Mouse (Mus musculus): Measurements from ENCODE around the gene Galnt17. TPM values are rescaled to one million over a fixed set of nuclear protein-coding genes. Genes with fewer than 3 reads are reported as not detected.

The Galnt17 gene
- polyA plus RNA-seq, 1 experiment = 0.44 TPM

DNA sequence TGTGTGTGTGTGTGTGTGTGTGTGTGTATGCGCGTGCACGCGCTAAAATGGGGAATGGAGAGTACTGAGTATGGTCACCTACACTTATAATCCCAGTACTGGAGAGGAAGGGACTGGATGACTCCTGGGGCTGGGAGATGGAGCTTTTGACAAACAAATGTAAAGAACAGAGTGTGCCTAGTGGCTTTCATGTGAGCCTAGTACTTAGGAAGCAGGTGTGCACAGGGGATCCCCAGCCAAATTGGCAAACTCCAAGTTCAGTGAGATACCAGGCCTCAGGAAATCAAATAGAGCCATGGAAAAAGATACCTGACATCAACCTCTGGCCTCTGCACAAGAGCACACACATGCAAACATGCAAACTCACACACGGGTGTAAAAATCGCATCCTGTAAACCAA is 61.7 kb downstream of the Galnt17 start:
- Histone ChIP-seq H3K27ac (ENCODE audit: insufficient read depth, low read depth, low read length) (no peak overlapping the region), H3K4me1 (ENCODE audit: control insufficient read depth, insufficient read depth, insufficient read length, low read length) (no peaks in the 10 kb centered on the region), H3K36me3 (ENCODE audit: control insufficient read depth, insufficient read depth, low read length) (no peaks in the 10 kb centered on the region), H3K4me3 (ENCODE audit: low read depth, low read length) (no peak overlapping the region), H3K27me3 (ENCODE audit: control insufficient read depth, insufficient read depth, low read length) (no peaks in the 10 kb centered on the region)
- WGBS = 93% methylated on average over 6 of the region's 6 CpGs
- no peak for TF ChIP-seq POLR2A (IDR thresholded peaks at IDR 0.05; ENCODE audit: low read depth, low read length)
- TF ChIP-seq CTCF (IDR thresholded peaks at IDR 0.05; ENCODE audit: extremely low read depth, insufficient read length, insufficient replicate concordance, low read depth, low read length) = no peak

GRCm38 (mm10) chr5:131241689-131242088 is 66.6 kb downstream of the Galnt17 start:
- Histone ChIP-seq H3K4me1 (ENCODE audit: control insufficient read depth, insufficient read depth, insufficient read length, low read length) (no peaks in the 10 kb centered on the region), H3K36me3 (ENCODE audit: control insufficient read depth, insufficient read depth, low read length) (no peaks in the 10 kb centered on the region), H3K27me3 (ENCODE audit: control insufficient read depth, insufficient read depth, low read length) (no peaks in the 10 kb centered on the region; the same call in 1 of the 2 replicates), H3K4me3 (ENCODE audit: low read depth, low read length) (no peak overlapping the region), H3K27ac (ENCODE audit: insufficient read depth, low read depth, low read length) (no peak overlapping the region)
- TF ChIP-seq POLR2A (IDR thresholded peaks at IDR 0.05; ENCODE audit: low read depth, low read length) (no peak), CTCF (IDR thresholded peaks at IDR 0.05; ENCODE audit: extremely low read depth, insufficient read length, insufficient replicate concordance, low read depth, low read length) (no peak)
- 75% methylated on average over 4 of the region's 4 CpGs for WGBS

DNA sequence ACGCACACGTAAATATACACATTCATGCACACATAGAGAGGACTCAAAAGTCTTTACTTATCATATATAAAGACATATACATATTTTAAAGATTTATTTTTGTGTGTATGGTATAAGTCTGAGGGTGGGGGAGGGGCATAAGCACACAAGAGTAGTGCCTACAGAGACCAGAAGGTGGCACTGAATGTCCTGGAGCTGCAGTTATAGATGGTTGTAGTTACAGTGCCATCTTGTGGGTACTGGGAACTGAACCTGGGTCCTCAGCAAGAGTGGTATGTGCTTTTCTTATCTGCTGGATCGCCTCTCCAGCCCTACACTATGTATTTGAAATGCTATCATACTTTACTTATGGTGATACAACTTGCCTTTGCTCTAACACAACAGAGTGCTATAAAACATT is 68.5 kb downstream of the Galnt17 start:
- no peak overlapping the region for H3K27ac ChIP-seq (ENCODE audit: insufficient read depth, low read depth, low read length)
- no peaks in the 10 kb centered on the region; the same call in 1 of the 2 replicates for H3K27me3 ChIP-seq (ENCODE audit: control insufficient read depth, insufficient read depth, low read length)
- TF ChIP-seq CTCF (IDR thresholded peaks at IDR 0.05; ENCODE audit: extremely low read depth, insufficient read length, insufficient replicate concordance, low read depth, low read length) (no peak), POLR2A (IDR thresholded peaks at IDR 0.05; ENCODE audit: low read depth, low read length) (no peak)
- WGBS = 92% methylated on average over 3 of the region's 3 CpGs
- no peaks in the 10 kb centered on the region for H3K4me1 ChIP-seq (ENCODE audit: control insufficient read depth, insufficient read depth, insufficient read length, low read length)
- no peak overlapping the region for H3K4me3 ChIP-seq (ENCODE audit: low read depth, low read length)
- no peaks in the 10 kb centered on the region for H3K36me3 ChIP-seq (ENCODE audit: control insufficient read depth, insufficient read depth, low read length)

DNA sequence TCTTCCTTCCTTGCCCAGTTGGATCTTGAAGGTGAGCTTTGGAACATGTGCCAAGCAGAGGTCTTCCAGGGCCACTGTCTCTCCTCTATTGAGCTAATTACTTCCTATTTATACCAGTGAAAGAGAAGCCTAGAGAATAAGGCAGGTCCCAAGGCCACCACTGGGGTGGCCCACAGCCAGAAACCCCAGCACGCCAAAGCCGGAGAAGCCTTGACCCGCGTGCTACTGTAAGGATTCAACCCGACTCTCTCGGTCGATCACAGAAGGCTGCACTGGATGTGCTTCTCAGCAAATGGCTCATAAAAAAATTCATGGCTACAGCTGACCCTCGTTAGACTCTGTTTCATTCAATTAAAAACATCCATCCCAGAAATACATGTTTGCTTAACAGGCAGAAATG is 71.4 kb downstream of the Galnt17 start:
- H3K27me3 ChIP-seq (ENCODE audit: control insufficient read depth, insufficient read depth, low read length) = no peaks in the 10 kb centered on the region; the same call in 1 of the 2 replicates
- no peak for TF ChIP-seq POLR2A (IDR thresholded peaks at IDR 0.05; ENCODE audit: low read depth, low read length)
- TF ChIP-seq CTCF (IDR thresholded peaks at IDR 0.05; ENCODE audit: extremely low read depth, insufficient read length, insufficient replicate concordance, low read depth, low read length) = no peak
- no peaks in the 10 kb centered on the region for H3K36me3 ChIP-seq (ENCODE audit: control insufficient read depth, insufficient read depth, low read length)
- 88% methylated on average over 8 of the region's 8 CpGs for WGBS
- H3K27ac ChIP-seq (ENCODE audit: insufficient read depth, low read depth, low read length) = no peak overlapping the region
- H3K4me3 ChIP-seq (ENCODE audit: low read depth, low read length) = no peak overlapping the region
- H3K4me1 ChIP-seq (ENCODE audit: control insufficient read depth, insufficient read depth, insufficient read length, low read length) = no peaks in the 10 kb centered on the region

DNA sequence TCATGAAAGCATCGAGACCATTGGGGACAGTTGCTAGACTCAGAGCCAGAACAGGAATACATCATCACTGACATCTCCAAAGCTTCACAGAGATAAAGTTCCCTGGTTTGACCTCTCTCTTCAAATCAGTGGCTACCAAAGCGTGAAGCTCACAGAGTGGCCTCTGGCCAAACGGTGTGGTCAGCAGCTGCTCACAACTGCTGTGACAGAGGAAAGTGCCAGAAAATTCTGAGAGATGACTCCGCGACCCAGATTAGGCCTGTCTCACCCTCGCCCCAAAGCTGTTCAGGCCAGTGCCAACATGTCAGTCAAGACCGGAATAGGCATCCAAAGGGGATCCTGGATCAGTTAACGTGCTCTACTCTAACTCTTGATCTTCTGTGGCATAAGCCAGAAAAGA is 74.5 kb downstream of the Galnt17 start:
- no peak overlapping the region for H3K27ac ChIP-seq (ENCODE audit: insufficient read depth, low read depth, low read length)
- WGBS = 79% methylated on average over 8 of the region's 8 CpGs

GRCm38 (mm10) chr5:131231060-131231459 is 77.2 kb downstream of the Galnt17 start:
- no peak overlapping the region for H3K4me3 ChIP-seq (ENCODE audit: low read depth, low read length)
- TF ChIP-seq CTCF (IDR thresholded peaks at IDR 0.05; ENCODE audit: extremely low read depth, insufficient read length, insufficient replicate concordance, low read depth, low read length) = no peak
- no peak for TF ChIP-seq POLR2A (IDR thresholded peaks at IDR 0.05; ENCODE audit: low read depth, low read length)
- no peaks in the 10 kb centered on the region for H3K4me1 ChIP-seq (ENCODE audit: control insufficient read depth, insufficient read depth, insufficient read length, low read length)
- no peak overlapping the region for H3K27ac ChIP-seq (ENCODE audit: insufficient read depth, low read depth, low read length)
- WGBS = 70% methylated on average over 11 of the region's 11 CpGs
- no peaks in the 10 kb centered on the region for H3K36me3 ChIP-seq (ENCODE audit: control insufficient read depth, insufficient read depth, low read length)
- no peaks in the 10 kb centered on the region for H3K27me3 ChIP-seq (ENCODE audit: control insufficient read depth, insufficient read depth, low read length)

More for the DNA sequence above, 74.5 kb downstream of the Galnt17 start:
- Histone ChIP-seq H3K4me1 (ENCODE audit: control insufficient read depth, insufficient read depth, insufficient read length, low read length) (no peaks in the 10 kb centered on the region), H3K27me3 (ENCODE audit: control insufficient read depth, insufficient read depth, low read length) (no peaks in the 10 kb centered on the region), H3K4me3 (ENCODE audit: low read depth, low read length) (no peak overlapping the region), H3K36me3 (ENCODE audit: control insufficient read depth, insufficient read depth, low read length) (no peaks in the 10 kb centered on the region)
- TF ChIP-seq POLR2A (IDR thresholded peaks at IDR 0.05; ENCODE audit: low read depth, low read length) (no peak), CTCF (IDR thresholded peaks at IDR 0.05; ENCODE audit: extremely low read depth, insufficient read length, insufficient replicate concordance, low read depth, low read length) (no peak)

GRCm38 (mm10) chr5:131229744-131230143 is 78.6 kb downstream of the Galnt17 start:
- TF ChIP-seq POLR2A (IDR thresholded peaks at IDR 0.05; ENCODE audit: low read depth, low read length) (no peak), CTCF (IDR thresholded peaks at IDR 0.05; ENCODE audit: extremely low read depth, insufficient read length, insufficient replicate concordance, low read depth, low read length) (no peak)
- Histone ChIP-seq H3K4me1 (ENCODE audit: control insufficient read depth, insufficient read depth, insufficient read length, low read length) (no peaks in the 10 kb centered on the region), H3K27me3 (ENCODE audit: control insufficient read depth, insufficient read depth, low read length) (no peaks in the 10 kb centered on the region), H3K27ac (ENCODE audit: insufficient read depth, low read depth, low read length) (no peak overlapping the region), H3K36me3 (ENCODE audit: control insufficient read depth, insufficient read depth, low read length) (no peaks in the 10 kb centered on the region), H3K4me3 (ENCODE audit: low read depth, low read length) (no peak overlapping the region)
- 74% methylated on average over 10 of the region's 10 CpGs for WGBS
